Mouse (Mus musculus): ENCODE measurements around the gene 1700003F12Rik. TPM values are rescaled to one million over a fixed set of nuclear protein-coding genes. Genes with fewer than 3 reads are reported as not detected.

1700003F12Rik gene
- total RNA-seq, 4 experiments from 2014 or later, result 0.57 to 0.87 (median 0.76) TPM; not detected in 1

- no peak for DNase-seq (ENCODE audit: low spot score in 2 of 2)
These were observed 2.4 kb downstream of the 1700003F12Rik start for GRCm38 (mm10) chr2:154549127-154549885.

GRCm38 (mm10) chr2:154549886-154550189 lies 3.0 kb downstream of the 1700003F12Rik start:
- no peak for DNase-seq (ENCODE audit: low spot score in 2 of 2)

- no peak for DNase-seq (ENCODE audit: low spot score in 2 of 2)
These were observed 4.1 kb downstream of the 1700003F12Rik start for GRCm38 (mm10) chr2:154550937-154551336.

- no peak for DNase-seq (ENCODE audit: low spot score in 2 of 2)
These were observed 4.6 kb downstream of the 1700003F12Rik start, which contains the start of gene Actl10 for GRCm38 (mm10) chr2:154551476-154551875. TSS of gene Actl10 (plus strand) at chr2:154551776.

GRCm38 (mm10) chr2:154551927-154552326 lies 5.0 kb downstream of the 1700003F12Rik start:
- DNase-seq (ENCODE audit: low spot score in 2 of 2), result no peak

GRCm38 (mm10) chr2:154552424-154552907 lies 5.6 kb downstream of the 1700003F12Rik start:
- DNase-seq (ENCODE audit: low spot score in 2 of 2), result no peak

GRCm38 (mm10) chr2:154555235-154555634 lies 8.3 kb downstream of the 1700003F12Rik start:
- peak in 1 of 2 experiments; percentile 81 for DNase-seq (ENCODE audit: low spot score in 2 of 2)

GRCm38 (mm10) chr2:154557184-154557832 lies 10.4 kb downstream of the 1700003F12Rik start:
- DNase-seq (ENCODE audit: low spot score in 2 of 2), result peak in 1 of 2 experiments; percentile 71

- DNase-seq (ENCODE audit: low spot score in 2 of 2), result no peak
These were observed 11.6 kb downstream of the 1700003F12Rik start, which contains the start of gene Necab3 for GRCm38 (mm10) chr2:154558264-154559039. TSS of gene Necab3 (minus strand) at chr2:154558890.

- DNase-seq (ENCODE audit: low spot score in 2 of 2), result no peak
These were observed 16.8 kb downstream of the 1700003F12Rik start for GRCm38 (mm10) chr2:154563612-154564170.

GRCm38 (mm10) chr2:154565562-154565961 lies 18.7 kb downstream of the 1700003F12Rik start:
- no peak for DNase-seq (ENCODE audit: low spot score in 2 of 2)

- no peak for DNase-seq (ENCODE audit: low spot score in 2 of 2)
These were observed 19.8 kb downstream of the 1700003F12Rik start for GRCm38 (mm10) chr2:154566641-154567040.

- DNase-seq (ENCODE audit: low spot score in 2 of 2), result no peak
These were observed 20.9 kb downstream of the 1700003F12Rik start for GRCm38 (mm10) chr2:154567766-154568165.

- DNase-seq (ENCODE audit: low spot score in 2 of 2), result no peak
These were observed 21.6 kb downstream of the 1700003F12Rik start for GRCm38 (mm10) chr2:154568329-154569070.

GRCm38 (mm10) chr2:154569071-154569748 lies 22.3 kb downstream of the 1700003F12Rik start:
- peak in 1 of 2 experiments; percentile 58 for DNase-seq (ENCODE audit: low spot score in 2 of 2)

GRCm38 (mm10) chr2:154569836-154570286 lies 23.0 kb downstream of the 1700003F12Rik start, which contains the start of gene E2f1:
TSS of gene E2f1 (minus strand) at chr2:154569892.
- peak; percentile 78 to 86 for DNase-seq (ENCODE audit: low spot score in 2 of 2)

- no peak for DNase-seq (ENCODE audit: low spot score in 2 of 2)
These were observed 23.8 kb downstream of the 1700003F12Rik start for GRCm38 (mm10) chr2:154570666-154571065.

- no peak for DNase-seq (ENCODE audit: low spot score in 2 of 2)
These were observed 24.4 kb downstream of the 1700003F12Rik start for GRCm38 (mm10) chr2:154571266-154571665.

GRCm38 (mm10) chr2:154571976-154572375 lies 25.1 kb downstream of the 1700003F12Rik start:
- no peak for DNase-seq (ENCODE audit: low spot score in 2 of 2)

GRCm38 (mm10) chr2:154572996-154573395 lies 26.1 kb downstream of the 1700003F12Rik start:
- no peak for DNase-seq (ENCODE audit: low spot score in 2 of 2)
